Mouse (Mus musculus): ENCODE results near the gene Gatd1. TPM values are rescaled to one million over a fixed set of nuclear protein-coding genes. Genes with fewer than 3 reads are reported as not detected.
A peak's percentile ranks its signal among the peaks of the same experiment; 100 is the strongest.

Gatd1 gene
- polyA plus RNA-seq, 1 experiment from 2014 or later: 52.2 TPM

GRCm38 (mm10) chr7:141392552-141393222 is 21.2 kb downstream of the Gatd1 start:
- Histone ChIP-seq H3K27me3 (peaks cover 8% of the 10 kb centered on the region; the same call in 1 of the 2 replicates), H3K9ac (peak overlapping the region; percentile 58), H3K9me3 (replicated peaks) (no peaks in the 10 kb centered on the region), H3K36me3 (peaks cover 17% of the 10 kb centered on the region), H3K27ac (peak overlapping the region; percentile 76), H3K4me2 (replicated peaks) (peak overlapping the region; percentile 81), H3K4me3 (peak overlapping the region; percentile 65), H3K4me1 (peaks cover 12% of the 10 kb centered on the region)
- ATAC-seq (ENCODE audit: low FRiP score): no peak; the same call in 1 of the 2 replicates
- 29% methylated on average over 9 of the region's 9 CpGs for WGBS

- Histone ChIP-seq H3K4me3 (peak within 1 kb of the TSS; percentile 65), H3K27ac (peak within 1 kb of the TSS; percentile 76), H3K27me3 (peaks cover 8% of the 10 kb centered on the region; the same call in 1 of the 2 replicates), H3K4me2 (replicated peaks) (peak within 1 kb of the TSS; percentile 81), H3K36me3 (peaks cover 13% of the 10 kb centered on the region), H3K9me3 (replicated peaks) (no peaks in the 10 kb centered on the region), H3K9ac (peak within 1 kb of the TSS; percentile 58), H3K4me1 (peaks cover 12% of the 10 kb centered on the region)
- peak; percentile 95 for ATAC-seq (ENCODE audit: low FRiP score)
- under 1% methylated on average over 57 of the region's 57 CpGs for WGBS
These were observed 22.0 kb downstream of the Gatd1 start, which contains the start of gene Taldo1 for GRCm38 (mm10) chr7:141391625-141392551. Gene Taldo1, plus strand, starts transcription at chr7:141392199.

GRCm38 (mm10) chr7:141390326-141391259 is 23.3 kb downstream of the Gatd1 start:
- no peak for ATAC-seq (ENCODE audit: low FRiP score)
- no peak overlapping the region for H3K4me3 ChIP-seq
- H3K9ac ChIP-seq: no peak overlapping the region; the same call in 1 of the 2 replicates
- 0 out of 2 replicates have a peak, but pooled peaks cover under 1% of the 10 kb centered on the region for H3K36me3 ChIP-seq
- no peak overlapping the region for H3K4me2 ChIP-seq (replicated peaks)
- H3K27me3 ChIP-seq: peaks cover 11% of the 10 kb centered on the region; the same call in 1 of the 2 replicates
- 56% methylated on average over 9 of the region's 9 CpGs for WGBS
- H3K9me3 ChIP-seq (replicated peaks): no peaks in the 10 kb centered on the region
- no peak overlapping the region for H3K27ac ChIP-seq
- H3K4me1 ChIP-seq: peaks cover 12% of the 10 kb centered on the region

GRCm38 (mm10) chr7:141388487-141389109 is 25.3 kb downstream of the Gatd1 start:
- no peak overlapping the region for H3K9ac ChIP-seq
- no peak for ATAC-seq (ENCODE audit: low FRiP score)
- 59% methylated on average over 3 of the region's 3 CpGs for WGBS

GRCm38 (mm10) chr7:141387807-141388486 is 26.0 kb downstream of the Gatd1 start:
- Histone ChIP-seq H3K9ac (no peak overlapping the region), H3K4me2 (replicated peaks) (no peak overlapping the region), H3K9me3 (replicated peaks) (no peaks in the 10 kb centered on the region), H3K36me3 (no peaks in the 10 kb centered on the region), H3K4me3 (no peak overlapping the region), H3K27ac (no peak overlapping the region), H3K4me1 (peaks cover 8% of the 10 kb centered on the region), H3K27me3 (peaks cover 13% of the 10 kb centered on the region; the same call in 1 of the 2 replicates)
- ATAC-seq (ENCODE audit: low FRiP score): no peak
- 59% methylated on average over 2 of the region's 2 CpGs for WGBS

More at GRCm38 (mm10) chr7:141388487-141389109, 25.3 kb downstream of the Gatd1 start:
- Histone ChIP-seq H3K4me3 (no peak overlapping the region), H3K36me3 (no peaks in the 10 kb centered on the region), H3K27me3 (peaks cover 11% of the 10 kb centered on the region; the same call in 1 of the 2 replicates), H3K4me2 (replicated peaks) (no peak overlapping the region), H3K27ac (no peak overlapping the region), H3K4me1 (peaks cover 12% of the 10 kb centered on the region), H3K9me3 (replicated peaks) (no peaks in the 10 kb centered on the region)

- Histone ChIP-seq H3K27me3 (peaks cover 13% of the 10 kb centered on the region; the same call in 1 of the 2 replicates), H3K27ac (no peak overlapping the region), H3K4me1 (no peaks in the 10 kb centered on the region), H3K9ac (no peak overlapping the region), H3K4me2 (replicated peaks) (no peak overlapping the region), H3K36me3 (no peaks in the 10 kb centered on the region), H3K4me3 (no peak overlapping the region), H3K9me3 (replicated peaks) (no peaks in the 10 kb centered on the region)
- 77% methylated on average over 4 of the region's 4 CpGs for WGBS
- no peak for ATAC-seq (ENCODE audit: low FRiP score)
These were observed 32.7 kb downstream of the Gatd1 start for GRCm38 (mm10) chr7:141381068-141381835.

GRCm38 (mm10) chr7:141379584-141379983 is 34.4 kb downstream of the Gatd1 start:
- WGBS: 63% methylated on average over 4 of the region's 4 CpGs
- Histone ChIP-seq H3K9me3 (replicated peaks) (no peaks in the 10 kb centered on the region), H3K4me1 (no peaks in the 10 kb centered on the region), H3K36me3 (no peaks in the 10 kb centered on the region), H3K27ac (no peak overlapping the region), H3K27me3 (peaks cover 10% of the 10 kb centered on the region; the same call in 1 of the 2 replicates), H3K9ac (no peak overlapping the region), H3K4me3 (no peak overlapping the region), H3K4me2 (replicated peaks) (no peak overlapping the region)
- ATAC-seq (ENCODE audit: low FRiP score): no peak

- no peak overlapping the region for H3K9ac ChIP-seq
- no peak for ATAC-seq (ENCODE audit: low FRiP score)
- no peak overlapping the region for H3K27ac ChIP-seq
- H3K36me3 ChIP-seq: no peaks in the 10 kb centered on the region
- no peaks in the 10 kb centered on the region for H3K4me1 ChIP-seq
- no peak overlapping the region for H3K4me2 ChIP-seq (replicated peaks)
- no peaks in the 10 kb centered on the region for H3K9me3 ChIP-seq (replicated peaks)
- H3K27me3 ChIP-seq: no peaks in the 10 kb centered on the region
- H3K4me3 ChIP-seq: no peak overlapping the region
These were observed 39.5 kb downstream of the Gatd1 start for GRCm38 (mm10) chr7:141374399-141374798.

GRCm38 (mm10) chr7:141373611-141374010 is 40.3 kb downstream of the Gatd1 start:
- H3K9me3 ChIP-seq (replicated peaks): no peaks in the 10 kb centered on the region
- no peaks in the 10 kb centered on the region for H3K27me3 ChIP-seq
- H3K27ac ChIP-seq: no peak overlapping the region
- no peaks in the 10 kb centered on the region for H3K4me1 ChIP-seq
- H3K36me3 ChIP-seq: no peaks in the 10 kb centered on the region
- H3K9ac ChIP-seq: no peak overlapping the region
- 42% methylated on average over 6 of the region's 6 CpGs for WGBS
- no peak for ATAC-seq (ENCODE audit: low FRiP score)
- H3K4me3 ChIP-seq: no peak overlapping the region
- no peak overlapping the region for H3K4me2 ChIP-seq (replicated peaks)

GRCm38 (mm10) chr7:141371942-141372595 is 41.9 kb downstream of the Gatd1 start:
- Histone ChIP-seq H3K4me3 (no peak overlapping the region), H3K9me3 (replicated peaks) (no peaks in the 10 kb centered on the region), H3K36me3 (no peaks in the 10 kb centered on the region), H3K9ac (no peak overlapping the region), H3K27me3 (no peaks in the 10 kb centered on the region), H3K4me2 (replicated peaks) (no peak overlapping the region), H3K27ac (no peak overlapping the region), H3K4me1 (no peaks in the 10 kb centered on the region)
- WGBS: 73% methylated on average over 6 of the region's 6 CpGs
- no peak for ATAC-seq (ENCODE audit: low FRiP score)
